Mouse (Mus musculus) kidney, adult 2 months (tissue): ENCODE results near the gene Nlrp6.

Experiments
- CTCF ChIP-seq: fragments of 200-500 bp; conservative IDR thresholded peaks from 2 replicates; pipeline ENCODE4 v1.5.1; 2011; ENCODE audit warnings: low read depth, mild to moderate bottlenecking, control low read depth, low read length, moderate library complexity, mixed read lengths; ENCODE audit not compliant: insufficient read depth, insufficient read length
- POLR2A ChIP-seq: fragments of 200-500 bp; IDR thresholded peaks from one replicate; pipeline ENCODE4 v1.6.1; 2011; ENCODE audit warnings: low read depth, low read length, control low read depth

GRCm38 (mm10) chr7:140944236-140944635 lies 23.5 kb downstream of the Nlrp6 start:
- no peak for TF ChIP-seq CTCF
- TF ChIP-seq POLR2A, result no peak
